Mouse (Mus musculus) lung, embryonic 16.5 days (tissue): ENCODE measurements around the gene Slc7a6os. TPM values are rescaled to one million over a fixed set of nuclear protein-coding genes. Genes with fewer than 3 reads are reported as not detected.

Source experiments
- polyA plus RNA-seq: library from polyadenylated mRNA; unstranded; fragments of >200 nt; fragmentation: Nextera tagmentation; extraction: Ambion mirVana; gene quantifications from 2 replicates; pipeline ENCODE4 v1.2.1, GENCODE M21; 2015

Slc7a6os gene
- polyA plus RNA-seq, 1 experiment from 2014 or later: 28.3 TPM

Other genes starting within 250 kb of the Slc7a6os start
- 35.1 and 38.3 TPM in 2 replicates for gene Slc12a4, start 244.8 kb downstream of the Slc7a6os start, polyA plus RNA-seq
- not detected in 2 replicates for gene Dpep3, start 231.5 kb downstream of the Slc7a6os start, polyA plus RNA-seq
- gene Dus2, start 219.6 kb downstream of the Slc7a6os start, polyA plus RNA-seq: 18.4 and 19.3 TPM in 2 replicates
- 0.28 TPM in 1 of 2 replicates, not detected in the other for gene Dpep2nb, start 205.0 kb downstream of the Slc7a6os start, polyA plus RNA-seq
- 14.7 and 14.8 TPM in 2 replicates for gene Ddx28, start 199.1 kb downstream of the Slc7a6os start, polyA plus RNA-seq
- 6.0 and 6.2 TPM in 2 replicates for gene Nfatc3, start 152.1 kb downstream of the Slc7a6os start, polyA plus RNA-seq
- 62.7 and 62.8 TPM in 2 replicates for gene Esrp2, start 74.0 kb downstream of the Slc7a6os start, polyA plus RNA-seq
- 12.8 and 12.9 TPM in 2 replicates for gene Pla2g15, start 60.5 kb downstream of the Slc7a6os start, polyA plus RNA-seq
- 41.3 and 41.7 TPM in 2 replicates for gene Slc7a6, start 42.1 kb downstream of the Slc7a6os start, polyA plus RNA-seq
- 40.5 and 42.0 TPM in 2 replicates for gene Prmt7, start within 50 bp of the Slc7a6os start, polyA plus RNA-seq
- gene Smpd3, start 127.1 kb upstream of the Slc7a6os start, polyA plus RNA-seq: 1.9 and 2.6 TPM in 2 replicates
- 16.0 and 17.1 TPM in 2 replicates for gene Zfp90, start 204.4 kb upstream of the Slc7a6os start, polyA plus RNA-seq